Mouse (Mus musculus) layer of hippocampus, postnatal 14 days (tissue): ENCODE measurements around the gene Glt6d1. TPM values are rescaled to one million over a fixed set of nuclear protein-coding genes. Genes with fewer than 3 reads are reported as not detected.
A peak's percentile ranks its signal among the peaks of the same experiment; 100 is the strongest.
"Not testable (repeated sequence)": the region's sequence is repeated elsewhere in the genome, so short reads cannot be mapped to it uniquely, and the experiment has no call there.

Source experiments
- DNase-seq, 2 experiments: peaks; one replicate each; pipeline ENCODE4 v3.0.0; 2021 to 2022; ENCODE audit warnings: low spot score in 2 of 2, mixed read lengths in 1 of 2
- long read RNA-seq, 2 experiments: library from polyadenylated mRNA; stranded (forward); transcript quantifications; one replicate each; pipeline ENCODE4 v2.0.0; 2021
- total RNA-seq, 2 experiments: library from RNA; stranded (reverse); gene quantifications; 2 replicates each; pipeline ENCODE4 v1.2.3; 2021

The Glt6d1 gene
- total RNA-seq: not detected
- long read RNA-seq, experiment 1: 0 reads
- long read RNA-seq, experiment 2: 0 reads

DNA sequence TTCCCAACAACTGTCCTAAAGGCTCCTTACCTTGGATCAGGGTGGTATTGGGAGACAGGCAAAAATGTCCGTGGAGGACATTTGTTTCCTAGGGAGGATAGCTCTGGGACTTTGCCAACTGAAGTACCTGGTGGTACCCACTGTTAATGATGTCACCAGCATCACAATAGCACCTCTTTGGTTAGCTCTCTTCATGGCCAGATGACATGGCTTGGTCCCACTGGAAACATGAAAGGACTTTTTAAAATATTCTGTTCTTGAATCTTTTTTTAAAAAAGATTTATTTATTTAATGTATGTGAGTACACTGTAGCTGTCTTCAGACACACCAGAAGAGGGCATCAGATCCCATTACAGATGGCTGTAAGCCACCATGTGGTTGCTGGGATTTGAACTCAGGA lies at the start of gene Glt6d1:
Glt6d1 (minus strand) TSS at position 101 of the 400 bp plus-strand sequence.
- not testable (repeated sequence) for DNase-seq

DNA sequence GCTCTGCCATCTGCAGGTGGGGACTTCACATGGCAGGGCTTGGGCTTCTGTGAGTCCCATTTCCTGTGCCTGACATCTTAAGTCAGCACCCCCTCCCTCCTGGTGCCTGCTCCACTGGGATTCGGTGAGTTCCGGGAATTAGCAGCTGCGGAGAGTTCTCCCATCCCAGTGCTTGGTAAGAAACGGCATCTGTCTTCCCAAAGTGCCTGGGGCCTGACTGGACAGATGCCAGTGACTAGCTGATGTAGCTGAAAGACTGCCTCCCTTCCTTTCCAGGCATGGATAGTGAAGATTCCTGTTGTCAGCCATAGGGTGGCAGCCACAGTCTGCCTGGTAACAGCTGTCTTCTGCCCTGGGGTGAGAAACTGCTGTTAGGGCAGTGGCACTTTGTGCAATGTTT lies 49.8 kb upstream of the Glt6d1 start:
- DNase-seq: peak; percentile 46 to 53

DNA sequence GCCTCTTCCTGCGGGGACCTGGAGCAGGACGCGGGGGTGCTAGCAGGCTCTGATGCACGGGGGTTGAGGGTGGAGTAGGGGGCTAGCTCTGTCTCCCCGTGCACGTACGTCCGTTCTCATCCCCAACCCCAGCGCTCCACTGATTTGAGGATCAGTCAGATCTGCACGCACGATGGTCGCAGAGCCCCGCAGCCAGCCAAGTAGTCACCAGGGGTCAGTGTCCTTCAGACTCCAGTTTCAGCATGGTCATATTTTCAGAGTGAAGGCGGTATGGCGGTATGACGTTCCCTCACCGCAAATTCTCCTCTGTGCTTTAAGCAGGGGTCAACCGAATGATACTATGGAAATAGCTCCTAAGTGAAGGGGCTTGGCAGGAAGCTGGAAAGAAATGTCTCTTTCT lies 48.6 kb upstream of the Glt6d1 start:
- no peak for DNase-seq

DNA sequence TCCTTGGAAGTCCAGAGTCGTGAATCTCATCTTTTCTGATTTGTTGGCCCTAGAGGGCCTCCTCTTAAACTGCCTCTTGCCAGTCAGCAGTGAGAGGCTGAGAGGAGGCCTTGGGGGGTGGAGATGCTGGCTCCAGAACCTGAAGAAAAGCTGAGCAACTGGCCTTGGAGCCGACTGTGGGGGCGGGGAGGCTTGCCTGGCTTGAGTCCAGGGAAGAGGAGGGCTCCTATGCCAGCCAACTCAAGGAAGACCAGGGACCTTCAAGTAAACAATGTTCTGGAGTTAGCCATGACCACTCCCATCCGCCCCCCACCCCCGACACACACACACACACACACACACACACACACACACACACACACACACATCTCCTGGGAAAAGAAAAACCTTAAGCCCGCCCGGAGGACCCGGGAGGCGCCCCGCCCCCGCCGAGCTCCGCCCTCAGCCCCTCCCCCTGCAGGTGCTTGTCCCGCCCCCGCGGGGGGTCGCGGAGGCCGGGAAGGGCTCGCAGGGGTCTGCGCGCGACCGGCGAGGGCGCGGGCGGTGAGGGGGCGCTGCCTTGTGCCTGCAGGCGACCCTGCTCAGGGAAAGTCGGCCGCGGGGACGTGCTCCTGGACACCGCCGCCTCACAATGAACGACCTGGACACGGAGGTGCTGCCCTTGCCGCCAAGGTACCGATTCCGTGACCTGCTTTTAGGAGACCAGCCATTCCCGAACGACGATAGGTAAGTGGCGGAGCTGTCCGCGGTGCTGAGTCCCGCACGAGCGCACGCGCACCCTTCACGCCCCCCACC lies 47.9 kb upstream of the Glt6d1 start, which contains the start of gene Kcnt1:
Kcnt1 (plus strand) TSS at position 398 of the 795 bp plus-strand sequence.
- DNase-seq: peak in 1 of 2 experiments; percentile 17

DNA sequence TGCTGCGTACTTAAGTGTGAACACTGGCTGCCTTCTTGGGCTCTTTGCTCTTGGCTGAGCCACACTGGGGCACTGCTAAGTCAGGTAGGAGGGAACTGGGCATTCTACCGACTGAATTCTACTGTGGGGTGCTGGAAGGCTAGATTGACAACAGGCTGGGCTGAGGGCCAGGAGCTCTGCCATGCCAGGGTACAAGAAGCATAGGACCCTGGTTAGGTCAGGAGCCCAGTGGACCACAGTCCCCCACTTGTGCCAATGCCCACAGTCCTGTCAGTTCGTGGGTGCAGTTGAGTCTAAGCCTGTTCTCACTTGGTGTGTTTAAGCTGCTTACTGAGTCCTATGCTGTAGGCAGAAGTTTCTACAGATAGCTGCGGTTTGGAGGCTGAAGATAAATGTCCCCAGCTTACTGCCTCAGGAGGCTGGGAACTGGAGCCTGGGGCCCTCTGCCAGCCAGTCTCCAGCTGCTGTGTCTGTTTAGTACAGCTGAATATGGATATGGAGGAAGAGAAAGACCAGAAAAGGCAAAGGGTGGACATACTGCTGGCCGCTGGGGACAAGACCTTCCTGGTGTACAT lies 47.1 kb upstream of the Glt6d1 start:
- DNase-seq: peak; percentile 20 to 47

DNA sequence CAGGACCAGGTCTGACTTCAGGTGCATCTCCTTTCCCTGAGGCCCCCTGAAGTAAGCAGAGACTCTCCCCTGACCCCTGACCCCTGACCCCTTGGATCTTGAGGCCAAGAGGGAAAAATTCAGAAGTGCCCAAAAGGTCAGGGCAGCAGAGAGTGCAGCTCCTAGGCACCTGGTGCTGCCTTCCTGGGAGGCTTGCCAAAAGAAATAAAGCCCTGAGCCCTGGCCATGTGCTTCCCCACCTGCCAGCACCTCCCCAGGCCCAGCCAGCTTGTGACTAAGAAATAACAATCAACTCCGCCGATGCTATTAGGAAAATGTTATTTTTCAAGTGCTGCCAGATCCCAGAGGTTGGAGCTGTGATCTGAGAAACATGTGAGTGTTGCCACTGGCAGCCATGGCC lies 46.4 kb upstream of the Glt6d1 start:
- no peak for DNase-seq

DNA sequence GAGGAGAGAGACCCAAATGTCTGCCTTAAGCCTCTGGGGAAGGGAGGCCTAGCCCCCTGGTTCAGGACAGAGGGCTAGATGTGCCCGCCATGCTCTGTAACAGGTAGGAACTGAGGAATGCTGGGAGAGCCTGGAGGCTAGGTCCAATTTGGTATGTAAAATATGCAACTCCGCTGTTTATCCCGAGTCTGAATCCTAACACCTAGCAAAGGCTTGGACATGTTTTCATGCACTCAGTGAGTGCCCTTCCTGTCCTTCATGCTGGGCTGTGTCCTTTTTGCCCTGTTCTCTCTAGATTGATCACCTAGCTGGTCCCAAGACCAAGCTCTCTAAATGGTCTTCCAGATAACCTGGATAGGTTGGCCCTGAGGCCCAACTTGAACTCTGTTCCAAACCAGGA lies 44.2 kb upstream of the Glt6d1 start:
- DNase-seq: no peak

DNA sequence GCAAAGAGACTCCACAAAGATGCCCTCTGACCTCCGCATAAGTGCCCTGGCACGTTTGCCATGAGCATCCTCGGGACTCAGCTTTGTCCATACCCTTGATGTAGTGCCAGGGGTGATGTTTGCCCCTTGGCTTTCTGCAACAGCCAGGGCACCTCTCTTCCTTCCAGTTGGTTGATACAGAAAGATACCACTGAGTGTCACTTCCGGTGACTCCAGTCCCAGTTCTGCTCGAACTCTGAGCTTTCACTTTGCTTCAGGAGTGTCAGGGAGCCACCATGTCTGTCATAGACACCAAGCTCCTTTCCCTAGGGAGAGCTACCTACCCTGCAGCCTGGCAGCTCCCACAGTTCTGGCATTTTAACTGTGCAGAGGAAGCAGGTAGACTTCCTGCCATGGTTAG lies 38.4 kb upstream of the Glt6d1 start:
- DNase-seq: no peak

DNA sequence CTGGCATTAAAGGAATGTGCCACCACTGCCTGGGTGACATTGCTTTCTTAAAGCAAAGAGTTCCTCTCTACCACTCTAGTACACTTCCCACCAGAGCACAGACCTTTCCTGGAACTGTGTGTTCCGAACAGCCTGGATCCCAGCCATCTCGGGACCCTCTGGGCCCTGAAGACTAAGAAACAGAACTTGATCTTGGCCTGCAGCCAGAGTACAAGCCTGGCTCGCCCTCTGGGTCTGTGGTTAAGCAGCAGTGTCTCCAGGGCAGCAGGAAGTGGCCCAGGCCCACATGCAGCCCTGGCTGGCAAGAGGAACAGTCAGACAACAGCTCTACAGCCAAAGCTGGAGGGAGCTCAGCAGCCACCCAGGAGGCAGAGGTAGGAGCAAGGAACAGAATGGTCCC lies 37.0 kb upstream of the Glt6d1 start:
- peak; percentile 46 to 87 for DNase-seq

DNA sequence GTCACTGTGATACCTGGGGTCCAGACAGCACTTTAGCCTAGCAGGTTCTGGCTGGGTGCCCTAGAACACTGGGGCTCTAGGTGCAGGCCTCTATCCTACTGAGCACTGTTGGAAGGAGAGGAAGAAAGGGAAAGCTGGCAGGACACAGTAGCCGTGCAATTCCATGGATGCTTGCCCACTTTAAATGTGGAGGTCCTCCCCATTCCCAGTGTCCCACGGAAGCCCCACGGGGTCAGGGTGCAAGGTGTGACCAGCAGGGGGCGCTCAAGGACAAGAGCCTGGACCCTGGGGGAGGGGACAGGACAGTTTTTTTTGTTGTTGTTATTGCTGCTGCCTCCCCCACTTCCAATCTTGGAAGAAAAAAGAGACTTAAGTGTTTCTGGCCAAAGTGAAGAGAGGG lies 34.7 kb upstream of the Glt6d1 start:
- peak; percentile 33 to 46 for DNase-seq

DNA sequence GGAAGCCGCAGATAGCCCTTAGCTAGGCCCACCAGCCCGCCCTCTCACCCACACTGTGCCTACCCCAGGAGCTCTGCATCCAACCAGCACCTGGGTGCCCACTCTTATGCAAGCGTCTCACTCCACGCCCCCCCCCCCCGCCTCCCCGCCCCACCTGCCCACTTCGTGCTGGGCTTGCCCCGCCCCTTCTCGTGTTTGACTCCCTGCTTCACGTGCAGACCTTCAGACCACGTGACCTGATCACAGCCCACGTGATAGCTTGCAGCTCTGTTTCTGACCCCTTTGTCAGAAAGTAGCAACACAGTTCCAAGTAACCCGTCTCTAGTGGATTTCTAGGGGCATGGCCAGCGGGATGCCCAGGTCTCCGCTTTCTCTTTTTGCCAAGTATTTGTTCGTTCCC lies 31.6 kb upstream of the Glt6d1 start, which contains the start of gene Sohlh1:
Sohlh1 (minus strand) TSS at position 23 of the 400 bp plus-strand sequence.
- no peak for DNase-seq

DNA sequence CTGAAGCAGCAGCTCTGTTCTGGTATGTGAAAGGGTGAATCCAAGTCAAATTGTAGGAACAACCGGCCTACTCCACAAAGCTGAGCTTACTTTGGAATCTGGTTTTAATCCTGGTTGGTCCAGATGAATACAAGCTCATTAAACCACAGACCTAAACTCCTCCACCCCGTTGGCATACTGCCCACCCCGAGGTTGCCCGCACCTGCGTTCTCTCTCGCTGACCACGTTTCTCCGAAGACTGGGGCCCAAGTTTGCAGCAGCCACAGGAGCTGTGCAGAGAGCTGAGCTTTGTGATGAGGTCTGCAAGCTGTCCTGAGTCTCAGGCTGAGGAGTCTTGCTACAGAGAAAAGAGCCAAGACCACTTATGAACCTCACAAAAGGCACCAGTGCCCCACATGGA lies 30.9 kb upstream of the Glt6d1 start:
- no peak for DNase-seq

DNA sequence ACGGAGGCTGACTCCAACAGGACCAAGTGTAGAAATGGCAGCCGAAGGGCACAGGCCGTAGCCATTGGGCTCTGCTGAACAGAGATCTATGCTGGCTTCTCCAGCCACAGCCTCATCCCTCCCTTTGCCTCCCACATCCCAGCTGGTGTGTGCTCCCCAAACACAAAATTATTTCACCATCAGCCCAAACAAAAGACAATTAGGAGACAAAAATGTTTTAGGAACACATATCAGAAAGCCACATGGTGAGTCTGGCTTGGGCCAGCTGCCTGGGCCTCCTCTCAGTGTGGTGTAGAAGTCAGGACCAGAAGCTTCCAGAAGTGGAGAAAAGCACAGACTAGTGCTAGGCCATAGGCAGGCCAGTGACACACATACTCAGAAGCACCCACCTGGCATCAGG lies 28.4 kb upstream of the Glt6d1 start:
- DNase-seq: peak in 1 of 2 experiments; percentile 31

DNA sequence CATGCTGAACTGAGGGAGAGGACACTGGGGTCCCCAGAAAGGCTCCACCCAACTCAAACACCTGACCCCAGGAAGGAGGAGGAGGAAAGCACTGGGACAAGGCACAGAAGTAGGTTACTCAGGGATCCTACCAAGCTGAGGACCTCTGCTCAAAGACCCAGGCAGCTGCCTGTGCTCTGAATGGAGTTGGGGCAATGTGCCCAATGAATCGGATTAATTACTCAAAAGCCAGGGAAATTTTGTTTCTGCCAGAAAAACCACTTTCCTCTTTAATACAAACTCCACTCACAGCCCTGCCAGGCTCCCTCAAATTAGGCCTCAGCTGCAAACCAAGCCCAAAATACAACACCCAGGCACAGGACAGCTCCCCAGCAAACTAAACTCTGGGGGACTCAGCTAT lies 27.1 kb upstream of the Glt6d1 start:
- DNase-seq: peak; percentile 31 to 73

DNA sequence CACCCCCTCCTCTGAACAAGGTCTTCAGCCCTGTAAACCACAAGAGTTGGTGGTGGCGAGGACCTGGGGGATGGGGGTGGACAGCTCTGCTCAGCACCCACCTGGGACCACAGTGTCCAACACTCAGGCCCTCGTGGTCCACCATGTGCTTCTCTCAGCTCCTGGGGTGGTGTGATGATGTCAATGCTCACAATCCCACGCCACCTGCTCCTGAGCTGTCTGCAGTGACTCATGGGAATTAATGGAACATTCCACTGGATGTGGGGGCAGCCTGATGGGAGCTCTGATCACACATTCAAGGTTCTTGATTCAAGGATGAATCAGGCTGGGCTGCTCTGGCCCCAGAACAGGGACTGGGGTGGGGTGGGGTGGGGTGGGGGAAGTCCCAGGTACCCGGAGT lies 26.5 kb upstream of the Glt6d1 start:
- DNase-seq: no peak

DNA sequence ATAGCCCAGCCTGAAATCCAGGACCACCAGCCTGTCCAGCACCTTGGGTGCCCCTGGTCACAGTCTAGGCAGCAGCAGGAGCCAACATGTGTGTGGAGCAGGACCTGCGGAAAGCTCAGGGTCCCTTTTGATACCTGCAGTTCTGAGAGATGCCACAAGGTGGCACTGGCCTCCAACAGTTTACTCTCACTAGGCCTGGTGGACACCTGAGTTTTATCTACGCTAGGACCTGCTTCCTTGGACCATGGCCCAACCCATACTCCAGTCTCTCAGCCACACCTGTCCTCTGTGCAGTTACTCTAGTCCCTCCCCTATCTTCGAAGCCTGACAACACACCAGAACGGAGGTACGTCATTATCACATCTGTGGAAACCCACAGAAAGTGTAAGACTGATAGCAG lies 20.6 kb upstream of the Glt6d1 start:
- DNase-seq: peak; percentile 80 to 81

DNA sequence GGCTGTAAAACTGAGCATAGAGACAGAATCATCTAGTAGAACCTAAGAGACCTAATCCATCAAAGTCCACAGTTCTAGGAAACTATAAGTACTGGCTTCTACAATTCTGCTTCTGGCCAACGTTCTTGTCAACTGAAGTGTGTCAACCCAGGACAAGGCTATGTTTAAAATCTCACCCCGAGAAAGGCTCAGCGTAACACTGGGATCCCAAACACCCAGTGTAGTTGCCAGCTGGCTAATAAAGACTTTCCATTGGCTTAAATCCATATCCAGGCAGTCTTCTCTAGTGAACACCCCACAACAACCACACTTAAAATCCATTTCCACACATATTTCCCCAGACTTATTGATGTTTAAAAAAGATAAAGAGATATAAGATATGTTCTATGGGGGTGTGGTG lies 15.1 kb upstream of the Glt6d1 start:
- no peak for DNase-seq

DNA sequence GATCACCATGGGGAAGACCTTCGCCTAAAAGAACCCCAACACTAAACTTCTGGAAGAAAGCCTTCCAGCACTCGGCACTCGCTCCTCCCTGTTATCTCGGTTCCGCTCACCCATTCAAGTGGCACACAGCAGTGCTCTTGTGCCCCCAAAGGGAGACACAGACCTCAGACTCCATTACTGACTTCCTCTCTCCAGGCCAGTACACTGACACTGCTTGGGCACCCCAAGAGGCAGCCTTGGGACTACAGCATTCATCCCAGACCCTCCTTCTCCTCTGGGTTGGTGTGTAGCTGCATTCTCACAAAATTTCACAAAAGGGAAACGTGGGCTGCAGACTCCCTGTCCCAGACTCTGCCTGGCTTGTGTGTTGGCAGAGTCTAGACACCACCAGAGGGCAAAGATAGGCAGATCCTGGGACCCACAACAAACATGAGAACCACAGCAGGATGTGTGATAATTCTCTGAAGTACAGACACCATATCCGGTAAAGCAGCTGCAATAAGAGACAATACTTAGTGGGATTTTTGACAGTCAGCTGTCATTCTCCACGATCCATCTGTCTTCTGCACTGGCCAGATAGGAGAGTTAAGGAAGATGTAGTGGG lies 12.8 kb upstream of the Glt6d1 start:
- DNase-seq: no peak

DNA sequence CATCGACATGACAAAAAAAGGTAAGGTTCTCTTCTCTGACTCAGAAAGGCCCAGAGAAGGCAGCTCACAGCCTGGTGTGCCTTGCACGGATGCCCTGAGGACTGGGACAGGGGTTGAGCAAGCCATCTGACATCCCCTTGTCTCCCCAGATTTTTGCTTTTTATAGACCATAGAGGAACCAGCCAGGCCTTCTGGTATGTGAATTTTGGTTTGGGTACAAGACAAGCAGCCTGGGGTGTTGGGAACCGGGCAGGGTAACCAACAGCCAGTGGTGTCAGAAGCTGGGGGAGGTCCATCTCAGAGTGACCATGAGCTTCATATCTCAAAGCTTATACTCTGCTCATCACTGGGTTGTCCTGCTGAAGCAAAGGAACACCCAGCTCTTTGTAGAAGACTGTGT lies 9.1 kb upstream of the Glt6d1 start:
- no peak for DNase-seq

DNA sequence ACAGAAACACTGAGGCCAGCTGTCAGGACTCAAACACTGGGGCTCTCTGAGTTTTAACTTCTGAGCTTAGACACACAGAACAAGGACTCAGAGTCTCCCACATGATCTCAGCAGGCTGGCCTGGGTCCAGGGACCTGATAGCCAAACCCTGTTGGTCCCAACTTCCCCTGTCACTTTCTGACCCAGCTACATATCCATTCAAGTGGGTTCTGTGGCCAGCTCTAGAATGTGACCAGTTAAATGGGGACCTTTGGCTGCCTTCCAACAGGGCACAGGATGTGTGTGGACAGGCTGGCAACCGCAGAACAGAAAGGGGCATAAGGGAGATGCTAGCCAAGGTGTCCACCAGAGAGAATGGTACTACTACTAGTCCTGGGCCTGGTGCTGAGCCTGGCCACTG lies 7.2 kb upstream of the Glt6d1 start, which contains the start of gene Lcn9:
Lcn9 (plus strand) TSS at position 348 of the 400 bp plus-strand sequence.
- DNase-seq: peak in 1 of 2 experiments; percentile 28

DNA sequence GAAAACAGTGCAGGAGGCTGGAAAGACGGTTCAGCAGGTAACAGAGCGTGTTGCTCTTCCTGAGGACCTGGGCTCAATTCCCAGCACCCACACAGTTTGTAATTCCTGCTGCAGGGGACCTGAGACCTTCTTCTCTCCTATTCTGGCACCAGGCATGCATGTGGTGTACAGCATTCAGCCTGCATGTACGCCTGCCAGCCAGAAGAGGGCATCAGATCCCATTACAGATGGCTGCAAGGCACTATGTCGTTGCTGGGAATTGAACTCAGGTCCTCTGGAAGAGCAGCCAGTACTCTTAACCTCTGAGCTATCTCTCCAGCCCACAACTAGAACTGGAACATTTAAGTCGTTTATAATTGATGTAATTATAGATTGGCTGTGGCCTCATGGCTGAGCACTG lies 2.3 kb downstream of the Glt6d1 start:
- no peak for DNase-seq

DNA sequence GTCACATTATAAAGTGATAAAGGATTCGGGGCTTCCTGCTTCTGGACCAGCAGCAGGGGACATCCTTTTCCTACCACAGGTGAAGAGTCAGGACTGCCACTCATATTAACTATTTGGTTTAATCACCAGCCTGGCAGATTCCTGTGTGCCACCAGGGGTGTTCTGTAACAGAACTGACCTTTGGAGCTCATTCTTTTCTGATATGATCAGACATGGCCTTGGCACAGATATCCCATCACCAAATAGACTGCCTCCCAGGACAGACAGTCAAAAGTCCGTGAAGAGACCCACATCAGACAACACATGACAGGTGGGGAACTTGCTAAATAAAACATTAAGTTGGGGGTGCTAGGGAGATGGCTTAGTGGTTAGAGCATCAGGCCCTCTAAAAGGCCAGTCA lies 3.9 kb downstream of the Glt6d1 start:
- no peak for DNase-seq
